Mouse (Mus musculus) stomach, embryonic 14.5 days (tissue): ENCODE data around the gene Pgam2. TPM values are rescaled to one million over a fixed set of nuclear protein-coding genes. Genes with fewer than 3 reads are reported as not detected.

Experiments used
- ATAC-seq: fragments of 200-750 bp; cut with Nextera tagmentation; 2 replicates; pipeline ENCODE4 v1.8.0; 2017; ENCODE audit warnings: low read depth, moderate TSS enrichment; ENCODE audit not compliant: insufficient number of reproducible peaks, insufficient read depth, low FRiP score
- H3K27ac ChIP-seq: fragments of 300-500 bp; sonication (generic); 2 replicates; pipeline ENCODE4 v1.5.1; 2014; ENCODE audit warnings: mild to moderate bottlenecking, low read length, moderate library complexity, mixed read lengths
- H3K27me3 ChIP-seq: fragments of 300-500 bp; sonication (generic); 2 replicates; pipeline ENCODE4 v1.6.1; 2014; ENCODE audit warnings: low read length, control low read depth, mixed read lengths; ENCODE audit not compliant: control insufficient read depth, insufficient read depth
- H3K36me3 ChIP-seq: fragments of 300-500 bp; sonication (generic); 2 replicates; pipeline ENCODE4 v1.6.1; 2014; ENCODE audit warnings: mild to moderate bottlenecking, control low read depth, low read length, moderate library complexity, mixed read lengths; ENCODE audit not compliant: control insufficient read depth, insufficient read depth
- H3K4me1 ChIP-seq: fragments of 300-500 bp; sonication (generic); 2 replicates; pipeline ENCODE4 v1.6.1; 2014; ENCODE audit warnings: low read length, control low read depth, mixed read lengths; ENCODE audit not compliant: control insufficient read depth, insufficient read depth
- H3K4me2 ChIP-seq: fragments of 300-500 bp; sonication (generic); replicated peaks from 2 replicates; pipeline ENCODE4 v1.6.1; 2014; ENCODE audit warnings: low read depth, low read length, control low read depth
- H3K4me3 ChIP-seq: fragments of 300-500 bp; sonication (generic); 2 replicates; pipeline ENCODE4 v1.5.1; 2014; ENCODE audit warnings: low read depth, low read length, control low read depth
- H3K9ac ChIP-seq: fragments of 300-500 bp; sonication (generic); replicated peaks from 2 replicates; pipeline ENCODE4 v1.6.1; 2014; ENCODE audit warnings: low read depth, mild to moderate bottlenecking, control low read depth, low read length, moderate library complexity, mixed read lengths
- H3K9me3 ChIP-seq: fragments of 300-500 bp; sonication (generic); 2 replicates; pipeline ENCODE4 v1.6.1; 2016; ENCODE audit warnings: low read depth, low read length, control low read depth; ENCODE audit not compliant: control insufficient read depth
- WGBS: fragments of 180-500 bp; shearing (Covaris S2); extraction: QIAGEN DNeasy Blood & Tissue Kit; methylation state at CpG from one replicate; pipeline ENCODE4 v1.1.7; 2014; 5-methylcytosine and 5-hydroxymethylcytosine counted together
- polyA plus RNA-seq: library from polyadenylated mRNA; unstranded; fragments of >200 nt; fragmentation: Nextera tagmentation; extraction: Ambion mirVana; gene quantifications from 2 replicates; pipeline ENCODE4 v1.2.1, GENCODE M21; 2014

The Pgam2 gene
- polyA plus RNA-seq, 1 experiment from 2014 or later: 1.5 TPM

DNA sequence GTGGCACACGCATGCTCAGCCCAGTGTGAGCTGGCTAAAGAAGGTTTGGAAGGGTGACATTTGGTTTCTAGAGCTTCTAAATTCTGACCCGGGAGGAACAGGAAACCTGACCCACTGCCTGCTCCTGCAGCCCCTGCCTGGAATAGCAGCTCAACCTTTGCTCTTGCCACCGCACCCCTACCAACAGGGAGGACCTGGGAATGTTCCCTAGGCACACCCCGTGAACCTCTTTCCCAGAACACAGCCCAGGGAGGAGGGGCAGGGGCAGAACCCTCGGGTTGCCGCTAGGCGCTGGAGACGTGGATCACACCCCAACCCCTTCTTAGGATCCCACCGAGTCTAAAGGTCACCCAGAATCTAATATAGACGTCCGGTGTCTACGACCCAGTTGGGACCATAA, 1.5 kb downstream of the Pgam2 start:
- no peak overlapping the region for H3K9ac ChIP-seq
- 0 out of 2 replicates have a peak, but pooled peaks cover 7% of the 10 kb centered on the region for H3K4me1 ChIP-seq
- WGBS: 61% methylated on average over 12 of the region's 12 CpGs
- no peak overlapping the region for H3K27ac ChIP-seq
- H3K36me3 ChIP-seq: peaks cover 28% of the 10 kb centered on the region
- H3K9me3 ChIP-seq: no peaks in the 10 kb centered on the region
- ATAC-seq: no peak
- no peak overlapping the region for H3K4me2 ChIP-seq
- no peak overlapping the region for H3K4me3 ChIP-seq
- H3K27me3 ChIP-seq: no peaks in the 10 kb centered on the region

DNA sequence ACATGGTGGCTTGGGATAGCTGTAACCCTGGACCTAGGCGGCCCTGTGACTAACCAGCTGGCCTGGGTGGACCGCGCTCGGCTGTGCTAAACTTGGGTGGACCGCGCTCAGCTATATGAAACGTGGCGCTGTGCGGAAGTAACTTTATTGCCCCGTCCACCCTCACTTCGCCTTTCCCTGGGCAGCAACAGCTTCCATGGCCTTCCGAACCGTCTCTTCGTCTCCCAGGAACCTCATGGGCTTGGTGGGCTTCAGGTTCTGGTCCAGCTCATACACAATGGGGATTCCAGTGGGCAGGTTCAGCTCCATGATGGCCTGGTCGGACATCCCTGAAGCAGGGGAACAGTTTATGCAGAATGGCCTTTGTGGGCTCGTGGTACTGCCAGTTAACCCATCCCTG, 2.0 kb downstream of the Pgam2 start:
- ATAC-seq: no peak
- peaks cover 32% of the 10 kb centered on the region for H3K36me3 ChIP-seq
- 0 out of 2 replicates have a peak, but pooled peaks cover 7% of the 10 kb centered on the region for H3K4me1 ChIP-seq
- no peak overlapping the region for H3K9ac ChIP-seq
- H3K9me3 ChIP-seq: no peaks in the 10 kb centered on the region
- no peaks in the 10 kb centered on the region for H3K27me3 ChIP-seq
- H3K4me3 ChIP-seq: no peak overlapping the region
- WGBS: 92% methylated on average over 16 of the region's 16 CpGs
- H3K27ac ChIP-seq: no peak overlapping the region
- H3K4me2 ChIP-seq: no peak overlapping the region

DNA sequence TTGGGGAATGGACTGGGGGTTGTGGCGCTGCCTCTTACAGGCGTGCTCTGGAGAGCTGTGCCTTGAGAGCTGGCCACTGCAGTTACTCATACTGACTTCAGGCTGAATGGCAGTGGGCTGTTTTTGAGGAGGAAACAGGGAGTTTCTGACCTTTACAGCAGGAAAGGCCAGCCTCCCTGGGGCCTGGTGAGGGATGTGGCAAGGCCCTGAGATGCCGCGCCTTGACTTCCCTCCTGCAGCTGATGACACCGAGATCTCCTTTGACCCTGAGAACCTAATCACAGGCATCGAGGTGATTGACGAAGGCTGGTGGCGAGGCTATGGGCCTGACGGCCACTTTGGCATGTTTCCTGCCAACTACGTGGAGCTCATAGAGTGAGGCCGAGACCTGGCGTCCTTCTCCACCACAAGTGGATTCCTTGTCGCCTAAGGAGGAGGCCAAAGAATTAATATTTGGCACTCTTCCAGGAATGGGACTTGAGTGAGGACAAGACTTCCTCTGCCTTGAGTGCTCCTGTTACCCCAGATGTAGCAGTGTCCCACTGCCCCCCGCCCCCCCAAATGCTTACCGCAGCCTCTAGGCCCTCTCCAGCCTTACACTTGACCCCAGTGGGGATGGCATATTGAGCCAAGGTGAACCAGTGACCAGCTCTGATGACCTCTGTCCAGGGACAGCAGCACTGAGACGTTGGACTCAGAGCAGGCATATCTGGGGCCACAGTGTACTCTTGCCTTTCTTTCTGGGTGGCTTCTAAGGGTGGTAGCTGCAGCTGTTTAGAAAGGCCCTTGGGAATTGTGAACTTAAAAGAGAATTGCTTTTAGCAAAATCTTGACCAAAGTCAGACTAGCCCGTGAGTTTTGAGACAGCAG, 3.7 kb downstream of the Pgam2 start:
- no peak overlapping the region for H3K4me2 ChIP-seq
- H3K27me3 ChIP-seq: no peaks in the 10 kb centered on the region
- no peaks in the 10 kb centered on the region for H3K9me3 ChIP-seq
- peaks cover 48% of the 10 kb centered on the region for H3K36me3 ChIP-seq
- no peak overlapping the region for H3K9ac ChIP-seq
- WGBS: 75% methylated on average over 17 of the region's 17 CpGs
- no peak overlapping the region for H3K4me3 ChIP-seq
- no peak for ATAC-seq
- H3K27ac ChIP-seq: no peak overlapping the region
- H3K4me1 ChIP-seq: 0 out of 2 replicates have a peak, but pooled peaks cover 7% of the 10 kb centered on the region

DNA sequence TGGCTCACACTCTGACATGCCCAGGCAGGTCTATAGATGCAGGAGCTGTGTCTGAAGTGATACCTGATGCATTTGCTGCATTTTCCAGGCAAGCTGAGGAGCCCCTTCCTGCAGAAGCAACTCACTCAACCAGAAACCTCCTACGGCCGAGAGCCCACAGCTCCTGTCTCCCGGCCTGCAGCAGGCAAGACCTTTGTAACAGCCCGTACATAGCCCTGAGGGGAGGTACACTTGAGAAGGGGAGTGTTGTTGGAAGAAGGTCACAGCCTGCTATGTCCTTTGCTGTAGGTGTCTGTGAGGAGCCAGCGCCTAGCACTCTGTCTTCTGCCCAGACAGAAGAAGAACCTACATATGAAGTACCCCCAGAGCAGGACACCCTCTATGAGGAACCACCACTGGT, 5.6 kb downstream of the Pgam2 start:
- Histone ChIP-seq H3K27me3 (no peaks in the 10 kb centered on the region), H3K36me3 (peaks cover 61% of the 10 kb centered on the region), H3K4me3 (no peak overlapping the region), H3K4me2 (no peak overlapping the region), H3K9me3 (no peaks in the 10 kb centered on the region), H3K27ac (no peak overlapping the region), H3K4me1 (no peaks in the 10 kb centered on the region), H3K9ac (no peak overlapping the region)
- whole genome bisulfite sequencing: 93% methylated on average over 5 of the region's 5 CpGs
- no peak for ATAC-seq

DNA sequence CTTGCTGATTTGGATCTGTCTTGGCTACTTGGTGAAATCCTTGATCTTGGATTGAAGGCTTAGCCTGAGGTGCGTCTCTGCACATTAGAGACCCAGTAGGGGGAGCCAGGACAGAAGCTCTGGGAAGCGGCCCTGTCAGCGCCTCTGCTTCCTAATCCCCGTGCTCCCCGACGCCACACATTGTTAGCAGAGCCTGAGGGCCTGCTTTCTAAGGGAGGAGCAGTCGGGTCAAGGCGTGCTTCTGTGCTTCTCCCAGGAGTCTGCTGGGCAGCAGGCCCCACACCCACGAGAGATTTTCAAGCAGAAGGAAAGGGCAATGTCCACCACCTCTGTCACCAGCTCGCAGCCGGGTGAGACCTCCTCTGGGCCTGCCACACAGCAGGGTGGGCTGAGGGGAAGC, 6.2 kb downstream of the Pgam2 start:
- no peak overlapping the region for H3K4me2 ChIP-seq
- no peak overlapping the region for H3K4me3 ChIP-seq
- H3K27ac ChIP-seq: no peak overlapping the region
- no peak overlapping the region for H3K9ac ChIP-seq
- H3K9me3 ChIP-seq: no peaks in the 10 kb centered on the region
- H3K36me3 ChIP-seq: peaks cover 65% of the 10 kb centered on the region
- H3K27me3 ChIP-seq: no peaks in the 10 kb centered on the region
- H3K4me1 ChIP-seq: no peaks in the 10 kb centered on the region
- ATAC-seq: no peak
- 71% methylated on average over 11 of the region's 11 CpGs for whole genome bisulfite sequencing

DNA sequence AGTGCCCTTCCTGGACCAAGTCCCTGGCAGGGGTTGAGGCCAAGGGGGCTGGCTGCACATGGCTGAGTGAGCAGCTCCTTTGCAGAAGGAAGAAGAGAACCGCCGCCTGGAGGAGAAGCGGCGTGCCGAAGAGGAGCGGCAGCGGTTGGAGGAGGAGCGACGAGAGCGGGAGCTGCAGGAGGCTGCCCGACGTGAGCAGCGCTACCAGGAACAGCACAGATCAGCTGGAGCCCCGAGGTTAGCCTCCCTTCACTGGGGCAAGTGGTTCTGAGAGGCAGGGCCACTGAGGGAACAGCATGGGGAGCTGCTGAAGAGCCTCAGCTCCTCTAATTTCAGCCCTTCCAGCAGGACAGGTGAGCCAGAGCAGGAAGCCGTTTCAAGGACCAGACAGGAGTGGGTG, 6.6 kb downstream of the Pgam2 start:
- no peak for ATAC-seq
- no peak overlapping the region for H3K4me3 ChIP-seq
- 88% methylated on average over 15 of the region's 15 CpGs for WGBS
- H3K36me3 ChIP-seq: peaks cover 69% of the 10 kb centered on the region
- H3K27me3 ChIP-seq: no peaks in the 10 kb centered on the region
- no peaks in the 10 kb centered on the region for H3K9me3 ChIP-seq
- no peaks in the 10 kb centered on the region for H3K4me1 ChIP-seq
- no peak overlapping the region for H3K27ac ChIP-seq
- H3K9ac ChIP-seq: no peak overlapping the region
- no peak overlapping the region for H3K4me2 ChIP-seq

DNA sequence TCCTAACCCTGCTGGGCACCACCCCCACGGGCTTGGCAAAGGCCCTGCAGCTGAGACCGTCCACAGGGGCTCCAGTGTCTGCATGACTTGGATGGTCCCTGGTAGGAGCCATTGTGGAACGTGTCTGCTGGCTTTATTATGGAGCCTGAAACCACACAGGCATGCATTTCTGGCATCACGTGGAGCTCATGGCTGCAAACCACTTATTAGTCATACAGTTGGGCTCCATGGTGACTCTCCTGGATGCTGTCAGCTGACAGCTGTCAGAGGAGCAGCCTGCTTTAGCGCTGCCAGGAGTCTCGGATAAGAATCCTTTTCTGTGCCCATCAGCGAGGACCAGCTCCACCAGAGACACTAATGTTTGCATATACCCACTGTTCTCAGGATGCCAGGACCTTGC, 7.8 kb downstream of the Pgam2 start:
- H3K4me1 ChIP-seq: no peaks in the 10 kb centered on the region

DNA sequence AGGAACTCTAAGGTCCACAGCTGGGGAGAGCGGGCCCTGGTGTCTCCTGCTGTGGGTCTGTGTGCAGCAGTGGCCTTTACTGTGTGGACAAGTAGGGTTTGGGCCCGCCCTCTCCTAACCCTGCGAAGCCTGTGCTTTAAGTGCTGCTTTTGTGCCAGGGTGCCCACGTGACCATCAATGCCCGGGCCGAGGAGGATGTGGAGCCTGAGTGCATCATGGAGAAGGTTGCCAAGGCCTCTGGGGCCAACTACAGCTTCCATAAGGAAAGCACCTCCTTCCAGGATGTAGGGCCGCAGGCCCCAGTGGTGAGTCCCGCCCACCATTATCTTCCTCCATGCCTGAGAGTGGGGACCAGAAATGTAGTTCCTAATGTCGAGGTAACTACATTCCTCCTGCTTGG, 8.2 kb downstream of the Pgam2 start:
- Histone ChIP-seq H3K9me3 (no peaks in the 10 kb centered on the region), H3K4me1 (no peaks in the 10 kb centered on the region), H3K4me3 (no peak overlapping the region), H3K36me3 (peaks cover 80% of the 10 kb centered on the region), H3K4me2 (no peak overlapping the region), H3K27ac (no peak overlapping the region), H3K9ac (no peak overlapping the region), H3K27me3 (no peaks in the 10 kb centered on the region)
- ATAC-seq: no peak
- 92% methylated on average over 9 of the region's 9 CpGs for WGBS

More for the DNA sequence above, 7.8 kb downstream of the Pgam2 start:
- no peak overlapping the region for H3K4me2 ChIP-seq
- no peaks in the 10 kb centered on the region for H3K9me3 ChIP-seq
- peaks cover 78% of the 10 kb centered on the region for H3K36me3 ChIP-seq
- ATAC-seq: no peak
- H3K27ac ChIP-seq: no peak overlapping the region
- H3K9ac ChIP-seq: no peak overlapping the region
- WGBS: 90% methylated on average over 7 of the region's 7 CpGs
- no peak overlapping the region for H3K4me3 ChIP-seq
- H3K27me3 ChIP-seq: no peaks in the 10 kb centered on the region

DNA sequence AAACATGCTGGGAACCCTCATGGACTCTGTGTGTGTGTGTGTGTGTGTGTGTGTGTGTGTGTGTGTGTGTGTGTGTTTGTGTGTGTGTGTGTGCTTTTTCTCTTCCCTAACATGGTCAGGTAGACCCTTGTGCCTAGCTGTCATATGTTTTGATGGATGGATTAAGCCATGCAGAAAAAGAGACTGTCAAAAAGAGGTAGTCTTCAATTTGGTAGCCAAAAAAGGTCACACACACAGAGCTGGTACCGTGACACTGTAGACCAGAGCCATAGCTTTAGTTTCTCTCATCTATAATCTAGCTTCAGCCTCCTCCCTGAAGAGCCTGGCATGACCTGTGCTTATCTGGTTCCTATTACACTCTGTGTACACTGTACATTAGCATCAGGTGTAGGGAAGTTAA, 13.1 kb downstream of the Pgam2 start:
- Histone ChIP-seq H3K9me3 (no peaks in the 10 kb centered on the region), H3K27me3 (no peaks in the 10 kb centered on the region), H3K9ac (no peak overlapping the region), H3K27ac (no peak overlapping the region), H3K4me1 (peaks cover 13% of the 10 kb centered on the region), H3K4me2 (no peak overlapping the region), H3K4me3 (no peak overlapping the region), H3K36me3 (peaks cover 38% of the 10 kb centered on the region)
- 88% methylated on average over 1 of the region's 1 CpGs for WGBS
- ATAC-seq: no peak
